Mouse (Mus musculus) testis, adult 2 months (tissue): Measurements from ENCODE around the gene Slc40a1.

ENCODE experiments used
- CTCF ChIP-seq: fragments of 200-500 bp; IDR thresholded peaks from 2 replicates; pipeline ENCODE4 v1.5.1; 2012; ENCODE audit warnings: low read depth, mild to moderate bottlenecking, inconsistent platforms, low read length, moderate library complexity; ENCODE audit not compliant: control insufficient read depth, insufficient read depth, insufficient replicate concordance
- POLR2A ChIP-seq: fragments of 200-500 bp; IDR thresholded peaks from 2 replicates; pipeline ENCODE4 v1.6.1; 2012; ENCODE audit warnings: low read depth, mild to moderate bottlenecking, inconsistent platforms, low read length, moderate library complexity; ENCODE audit not compliant: control insufficient read depth

- no peak for TF ChIP-seq CTCF
- TF ChIP-seq POLR2A = no peak
These were observed 61.0 kb downstream of the Slc40a1 start for GRCm38 (mm10) chr1:45865316-45865715.
